Mouse (Mus musculus) urinary bladder, postnatal 14 days (tissue): ENCODE results near the gene Scamp2.

Source experiments
- DNase-seq: peaks from one replicate; pipeline ENCODE4 v3.0.0; 2021; ENCODE audit warnings: low spot score

Scamp2 gene

GRCm38 (mm10) chr9:57594174-57594509, 33.4 kb downstream of the Scamp2 start:
- no peak for DNase-seq

GRCm38 (mm10) chr9:57597265-57597664, 36.5 kb downstream of the Scamp2 start:
- DNase-seq, result no peak

- no peak for DNase-seq
Observed at GRCm38 (mm10) chr9:57597929-57598382, 37.2 kb downstream of the Scamp2 start.

- no peak for DNase-seq
Observed at GRCm38 (mm10) chr9:57598851-57599563, 38.3 kb downstream of the Scamp2 start.

GRCm38 (mm10) chr9:57600620-57601352, 40.0 kb downstream of the Scamp2 start:
- no peak for DNase-seq

GRCm38 (mm10) chr9:57601353-57601706, 40.6 kb downstream of the Scamp2 start:
- no peak for DNase-seq

GRCm38 (mm10) chr9:57602098-57602497, 41.4 kb downstream of the Scamp2 start:
- DNase-seq, result no peak

GRCm38 (mm10) chr9:57604875-57605274, 44.1 kb downstream of the Scamp2 start:
- no peak for DNase-seq

GRCm38 (mm10) chr9:57605503-57605902, 44.8 kb downstream of the Scamp2 start:
- no peak for DNase-seq

GRCm38 (mm10) chr9:57606139-57606851, 45.6 kb downstream of the Scamp2 start, which contains the start of gene Cplx3:
Cplx3 (minus strand) TSS chr9:57606281.
- DNase-seq, result peak; percentile 52

GRCm38 (mm10) chr9:57609803-57610202, 49.1 kb downstream of the Scamp2 start:
- DNase-seq, result no peak

- no peak for DNase-seq
Observed at GRCm38 (mm10) chr9:57610359-57610826, 49.6 kb downstream of the Scamp2 start.

- no peak for DNase-seq
Observed at GRCm38 (mm10) chr9:57612587-57612986, 51.8 kb downstream of the Scamp2 start.

- DNase-seq, result no peak
Observed at GRCm38 (mm10) chr9:57613975-57614374, 53.2 kb downstream of the Scamp2 start.

- no peak for DNase-seq
Observed at GRCm38 (mm10) chr9:57614786-57615185, 54.0 kb downstream of the Scamp2 start.

- no peak for DNase-seq
Observed at GRCm38 (mm10) chr9:57617556-57618169, 56.9 kb downstream of the Scamp2 start.

GRCm38 (mm10) chr9:57618854-57619253, 58.1 kb downstream of the Scamp2 start:
- DNase-seq, result no peak

- no peak for DNase-seq
Observed at GRCm38 (mm10) chr9:57620674-57621073, 59.9 kb downstream of the Scamp2 start, which contains the start of gene Lman1l. Lman1l (minus strand) TSS chr9:57620774.

GRCm38 (mm10) chr9:57624295-57624694, 63.6 kb downstream of the Scamp2 start:
- DNase-seq, result no peak

- DNase-seq, result no peak
Observed at GRCm38 (mm10) chr9:57625674-57626500, 65.1 kb downstream of the Scamp2 start.

GRCm38 (mm10) chr9:57627191-57627590, 66.4 kb downstream of the Scamp2 start:
- no peak for DNase-seq
